Mouse (Mus musculus): ENCODE results near the gene Brpf3. TPM values are rescaled to one million over a fixed set of nuclear protein-coding genes. Genes with fewer than 3 reads are reported as not detected.
A peak's percentile ranks its signal among the peaks of the same experiment; 100 is the strongest.

Brpf3 gene
- total RNA-seq, 2 experiments from 2014 or later: 23.1 to 24.6 TPM

GRCm38 (mm10) chr17:28870435-28870834 is 69.5 kb downstream of the Brpf3 start:
- DNase-seq (ENCODE audit: low spot score in 2 of 2): no peak

- DNase-seq (ENCODE audit: low spot score in 2 of 2): no peak
Observed at GRCm38 (mm10) chr17:28871831-28872230, 70.9 kb downstream of the Brpf3 start.

GRCm38 (mm10) chr17:28872322-28872721 is 71.4 kb downstream of the Brpf3 start:
- no peak for DNase-seq (ENCODE audit: low spot score in 2 of 2)

- DNase-seq (ENCODE audit: low spot score in 2 of 2): no peak
Observed at GRCm38 (mm10) chr17:28874216-28874615, 73.3 kb downstream of the Brpf3 start.

GRCm38 (mm10) chr17:28874825-28875224 is 73.9 kb downstream of the Brpf3 start:
- no peak for DNase-seq (ENCODE audit: low spot score in 2 of 2)

- DNase-seq (ENCODE audit: low spot score in 2 of 2): peak in 1 of 2 experiments; percentile 32
Observed at GRCm38 (mm10) chr17:28875316-28875715, 74.4 kb downstream of the Brpf3 start.

GRCm38 (mm10) chr17:28876331-28876730 is 75.4 kb downstream of the Brpf3 start:
- DNase-seq (ENCODE audit: low spot score in 2 of 2): no peak

GRCm38 (mm10) chr17:28876821-28877220 is 75.9 kb downstream of the Brpf3 start:
- peak in 1 of 2 experiments; percentile 48 for DNase-seq (ENCODE audit: low spot score in 2 of 2)

GRCm38 (mm10) chr17:28879931-28880391 is 79.1 kb downstream of the Brpf3 start:
- peak; percentile 56 to 69 for DNase-seq (ENCODE audit: low spot score in 2 of 2)

- peak; percentile 43 to 69 for DNase-seq (ENCODE audit: low spot score in 2 of 2)
Observed at GRCm38 (mm10) chr17:28882316-28882715, 81.4 kb downstream of the Brpf3 start.

GRCm38 (mm10) chr17:28882810-28883209 is 81.9 kb downstream of the Brpf3 start:
- DNase-seq (ENCODE audit: low spot score in 2 of 2): no peak

GRCm38 (mm10) chr17:28883941-28884516 is 83.1 kb downstream of the Brpf3 start:
- no peak for DNase-seq (ENCODE audit: low spot score in 2 of 2)

- DNase-seq (ENCODE audit: low spot score in 2 of 2): no peak
Observed at GRCm38 (mm10) chr17:28885231-28885630, 84.3 kb downstream of the Brpf3 start.

- DNase-seq (ENCODE audit: low spot score in 2 of 2): no peak
Observed at GRCm38 (mm10) chr17:28886266-28886665, 85.4 kb downstream of the Brpf3 start.

Other genes with a start within 250 kb of the Brpf3 start
- gene Clps, start 240.3 kb upstream of the Brpf3 start, total RNA-seq (2021): not detected
- gene Lhfpl5, start 225.4 kb upstream of the Brpf3 start, total RNA-seq (2021): not detected
- gene Srpk1, start 178.4 kb upstream of the Brpf3 start, total RNA-seq (2021): 10 to 100 TPM; 38.4 to 41.6 TPM
- gene Slc26a8, start 110.9 kb upstream of the Brpf3 start, total RNA-seq (2021): 1 to 10 TPM; 2.0 to 2.3 TPM
- 10 to 100 TPM; 54.8 to 61.0 TPM for gene Mapk14, start 109.8 kb upstream of the Brpf3 start, total RNA-seq (2021)
- 1 to 10 TPM in 1 of 2 experiments, under 1 TPM in 1; 0.81 to 1.4 TPM for gene AC170998.1, start 75.0 kb upstream of the Brpf3 start, total RNA-seq (2021)
- gene Mapk13, start 31.8 kb upstream of the Brpf3 start, total RNA-seq (2021): 1 to 10 TPM in 1 of 2 experiments, under 1 TPM in 1; 0.78 to 1.6 TPM
- gene Pnpla1, start 57.3 kb downstream of the Brpf3 start, total RNA-seq (2021): not detected
- under 1 TPM; 0.56 to 0.57 TPM for gene 4930539E08Rik, start 114.2 kb downstream of the Brpf3 start, total RNA-seq (2021)
- gene Pxt1, start 142.8 kb downstream of the Brpf3 start, total RNA-seq (2021): not detected
- 10 to 100 TPM; 60.7 to 64.6 TPM for gene Kctd20, start 150.9 kb downstream of the Brpf3 start, total RNA-seq (2021)
- gene Stk38, start 206.9 kb downstream of the Brpf3 start, total RNA-seq (2021): 10 to 100 TPM; 60.3 to 66.7 TPM
- 100 to 1,000 TPM; 129 TPM for gene Srsf3, start 231.5 kb downstream of the Brpf3 start, total RNA-seq (2021)

Measured in gastrocnemius, postnatal 4 days (tissue).